Mouse (Mus musculus) bone marrow, adult 2 months (tissue): ENCODE data around the gene Tbx3.

Experiments used
- CTCF ChIP-seq: fragments of 200-500 bp; IDR thresholded peaks from 2 replicates; pipeline ENCODE4 v1.5.1; 2011; ENCODE audit warnings: low read length, control low read depth; ENCODE audit not compliant: control insufficient read depth, insufficient read depth
- POLR2A ChIP-seq: fragments of 200-500 bp; IDR thresholded peaks from 2 replicates; pipeline ENCODE4 v1.6.1; 2011; ENCODE audit warnings: low read depth, mild to moderate bottlenecking, control low read depth, low read length, borderline replicate concordance; ENCODE audit not compliant: control insufficient read depth

DNA sequence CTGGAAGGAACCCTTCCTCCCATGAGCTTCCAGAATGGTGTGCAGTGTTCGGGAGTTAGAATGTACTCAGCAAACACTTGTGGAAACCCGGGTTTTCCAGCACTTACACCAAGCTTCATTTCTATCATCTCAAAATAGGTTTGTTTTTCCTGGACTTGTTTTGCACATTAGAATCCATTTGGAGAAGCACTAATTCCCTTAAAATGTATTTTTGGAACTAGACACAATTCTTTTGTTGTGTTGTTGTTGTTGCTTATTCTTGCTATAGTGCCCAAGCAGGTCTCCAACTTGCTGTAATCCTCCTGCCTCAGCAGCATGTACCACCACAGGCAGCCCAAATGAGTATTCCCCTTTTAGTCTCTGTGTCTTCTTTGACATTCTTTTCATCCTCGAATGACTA, 11.4 kb upstream of the Tbx3 start:
- TF ChIP-seq POLR2A, result no peak
- TF ChIP-seq CTCF, result no peak
